Mouse (Mus musculus): Measurements from ENCODE around the gene Olfr924. TPM values are rescaled to one million over a fixed set of nuclear protein-coding genes. Genes with fewer than 3 reads are reported as not detected.

The Olfr924 gene
- polyA plus RNA-seq (2014; fragmentation: Illumina TruSeq; extraction: RNeasy Lipid Tissue Mini Kit (QIAGEN cat#74804); ENCODE audit: low read depth, low replicate concordance) = not detected

DNA sequence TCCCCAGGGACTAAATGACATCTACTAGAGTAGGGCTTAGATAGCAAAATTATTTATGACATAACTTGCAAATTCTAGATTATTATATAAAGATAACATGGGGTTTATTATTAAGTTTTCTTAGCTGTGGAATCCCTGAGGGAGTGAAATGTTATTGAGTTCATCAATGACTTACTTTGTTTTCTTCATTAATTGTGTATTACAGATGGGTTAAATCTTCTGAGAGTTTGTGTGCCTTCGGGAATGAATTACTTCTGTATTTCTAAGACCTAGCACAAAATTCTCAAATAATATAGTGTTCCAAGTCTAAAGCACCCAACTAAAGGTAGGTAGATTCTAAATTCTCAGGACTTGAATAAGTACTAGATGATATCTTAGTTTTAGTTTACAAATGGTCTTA is at the start of gene Olfr924:
TSS of gene Olfr924 (plus strand) at position 301 of the 400 bp plus-strand sequence.

DNA sequence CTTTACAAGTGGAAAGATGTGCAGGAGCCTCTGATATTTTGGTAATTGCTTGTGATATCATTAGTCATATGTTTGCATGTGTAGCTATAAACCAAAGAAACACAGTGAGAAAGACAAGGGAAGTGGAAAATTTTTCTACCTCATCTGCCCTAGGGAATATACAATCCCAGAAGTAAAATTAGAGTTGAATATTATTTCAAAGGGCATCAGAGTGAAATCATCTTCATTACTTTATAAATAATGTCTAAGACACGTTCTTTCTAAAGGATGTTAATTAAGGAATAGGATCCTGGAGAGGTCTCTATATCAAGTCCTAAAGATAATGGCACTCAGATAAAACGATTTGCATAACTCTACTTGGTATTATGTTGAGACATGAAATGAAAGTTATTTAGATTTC is 29.9 kb upstream of the Olfr924 start, which contains the start of gene Olfr922:
TSS of gene Olfr922 (plus strand) at position 301 of the 400 bp plus-strand sequence.

DNA sequence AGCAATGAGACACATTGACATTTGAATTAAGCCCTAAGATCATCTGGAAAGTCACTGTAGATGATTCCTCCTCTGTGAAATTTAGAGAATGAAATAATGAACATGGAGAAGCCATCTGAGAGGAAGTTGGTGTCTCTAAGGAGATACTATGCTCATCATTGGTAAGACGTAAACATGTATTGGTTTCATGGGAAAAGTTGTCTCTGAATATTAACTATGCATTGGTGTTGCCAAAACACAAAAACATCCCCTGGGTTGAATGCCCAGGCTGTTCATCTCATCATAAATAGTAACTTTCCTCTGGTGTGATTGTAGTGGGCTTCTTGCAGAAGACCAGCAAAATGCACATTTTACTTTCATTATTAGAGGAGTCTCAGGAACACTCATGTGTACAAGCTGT is 18.0 kb upstream of the Olfr924 start, which contains the start of gene Olfr923:
TSS of gene Olfr923 (plus strand) at position 301 of the 400 bp plus-strand sequence.

DNA sequence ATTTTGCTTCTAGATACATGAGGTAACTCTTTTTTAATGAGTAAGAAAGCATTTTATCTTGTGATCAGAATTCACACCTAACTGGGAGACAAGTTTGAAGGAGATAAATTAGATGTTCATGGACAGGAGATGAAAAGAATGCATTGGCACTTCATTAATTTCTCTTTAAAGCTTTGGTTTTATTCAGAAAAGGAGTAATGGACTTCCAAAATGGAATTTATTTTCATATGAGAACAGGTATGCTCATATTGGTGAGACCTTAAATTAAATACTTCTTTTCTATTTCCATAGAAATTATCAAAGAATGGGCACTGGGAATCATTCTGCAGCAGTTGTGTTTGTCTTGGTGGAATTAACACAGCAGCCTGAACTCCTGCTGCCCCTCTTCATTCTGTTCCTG is 10.5 kb downstream of the Olfr924 start, which contains the start of gene Olfr26:
TSS of gene Olfr26 (plus strand) at position 301 of the 400 bp plus-strand sequence.

DNA sequence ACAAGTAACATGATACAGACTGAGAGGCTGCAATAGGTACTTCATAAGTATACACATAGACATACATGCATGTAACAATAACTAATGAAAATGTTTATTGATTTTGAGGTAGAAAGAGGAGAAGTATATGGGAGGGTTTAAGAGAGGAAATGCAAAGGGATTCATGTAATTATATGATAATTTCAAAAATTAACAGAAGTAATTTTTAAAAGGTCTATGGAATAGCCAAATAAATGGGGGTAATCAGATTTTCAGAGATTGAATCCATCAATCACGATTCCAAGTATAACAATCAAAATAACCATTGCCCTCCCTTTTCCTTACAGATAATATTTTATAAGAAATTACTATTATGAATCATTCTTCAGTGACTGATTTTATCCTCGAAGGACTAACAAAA is 32.6 kb downstream of the Olfr924 start, which contains the start of gene Olfr926:
TSS of gene Olfr926 (plus strand) at position 301 of the 400 bp plus-strand sequence.

Other genes with a start within 250 kb of the Olfr924 start
- not detected for gene Olfr914, start 239.3 kb upstream of the Olfr924 start, polyA plus RNA-seq (2014; fragmentation: Illumina TruSeq; extraction: RNeasy Lipid Tissue Mini Kit (QIAGEN cat#74804); ENCODE audit: low read depth, low replicate concordance)
- not detected for gene Olfr916, start 184.6 kb upstream of the Olfr924 start, polyA plus RNA-seq (2014; fragmentation: Illumina TruSeq; extraction: RNeasy Lipid Tissue Mini Kit (QIAGEN cat#74804); ENCODE audit: low read depth, low replicate concordance)
- gene Olfr917, start 178.6 kb upstream of the Olfr924 start, polyA plus RNA-seq (2014; fragmentation: Illumina TruSeq; extraction: RNeasy Lipid Tissue Mini Kit (QIAGEN cat#74804); ENCODE audit: low read depth, low replicate concordance) = not detected
- gene Olfr918, start 169.8 kb upstream of the Olfr924 start, polyA plus RNA-seq (2014; fragmentation: Illumina TruSeq; extraction: RNeasy Lipid Tissue Mini Kit (QIAGEN cat#74804); ENCODE audit: low read depth, low replicate concordance) = not detected
- gene Olfr919, start 140.8 kb upstream of the Olfr924 start, polyA plus RNA-seq (2014; fragmentation: Illumina TruSeq; extraction: RNeasy Lipid Tissue Mini Kit (QIAGEN cat#74804); ENCODE audit: low read depth, low replicate concordance) = not detected
- 120 TPM for gene Vwa5a, start 126.2 kb upstream of the Olfr924 start, polyA plus RNA-seq (2014; fragmentation: Illumina TruSeq; extraction: RNeasy Lipid Tissue Mini Kit (QIAGEN cat#74804); ENCODE audit: low read depth, low replicate concordance)
- gene Olfr920, start 92.2 kb upstream of the Olfr924 start, polyA plus RNA-seq (2014; fragmentation: Illumina TruSeq; extraction: RNeasy Lipid Tissue Mini Kit (QIAGEN cat#74804); ENCODE audit: low read depth, low replicate concordance) = 2.5 TPM
- not detected for gene Olfr921, start 71.4 kb upstream of the Olfr924 start, polyA plus RNA-seq (2014; fragmentation: Illumina TruSeq; extraction: RNeasy Lipid Tissue Mini Kit (QIAGEN cat#74804); ENCODE audit: low read depth, low replicate concordance)
- gene Olfr922, start 29.8 kb upstream of the Olfr924 start, polyA plus RNA-seq (2014; fragmentation: Illumina TruSeq; extraction: RNeasy Lipid Tissue Mini Kit (QIAGEN cat#74804); ENCODE audit: low read depth, low replicate concordance) = not detected
- not detected for gene Olfr923, start 17.9 kb upstream of the Olfr924 start, polyA plus RNA-seq (2014; fragmentation: Illumina TruSeq; extraction: RNeasy Lipid Tissue Mini Kit (QIAGEN cat#74804); ENCODE audit: low read depth, low replicate concordance)
- not detected for gene Olfr26, start 10.6 kb downstream of the Olfr924 start, polyA plus RNA-seq (2014; fragmentation: Illumina TruSeq; extraction: RNeasy Lipid Tissue Mini Kit (QIAGEN cat#74804); ENCODE audit: low read depth, low replicate concordance)
- gene Olfr926, start 32.7 kb downstream of the Olfr924 start, polyA plus RNA-seq (2014; fragmentation: Illumina TruSeq; extraction: RNeasy Lipid Tissue Mini Kit (QIAGEN cat#74804); ENCODE audit: low read depth, low replicate concordance) = not detected
- gene Olfr930, start 85.4 kb downstream of the Olfr924 start, polyA plus RNA-seq (2014; fragmentation: Illumina TruSeq; extraction: RNeasy Lipid Tissue Mini Kit (QIAGEN cat#74804); ENCODE audit: low read depth, low replicate concordance) = not detected
- not detected for gene Olfr933, start 127.9 kb downstream of the Olfr924 start, polyA plus RNA-seq (2014; fragmentation: Illumina TruSeq; extraction: RNeasy Lipid Tissue Mini Kit (QIAGEN cat#74804); ENCODE audit: low read depth, low replicate concordance)
- not detected for gene Olfr934, start 143.9 kb downstream of the Olfr924 start, polyA plus RNA-seq (2014; fragmentation: Illumina TruSeq; extraction: RNeasy Lipid Tissue Mini Kit (QIAGEN cat#74804); ENCODE audit: low read depth, low replicate concordance)
- gene Olfr935, start 155.2 kb downstream of the Olfr924 start, polyA plus RNA-seq (2014; fragmentation: Illumina TruSeq; extraction: RNeasy Lipid Tissue Mini Kit (QIAGEN cat#74804); ENCODE audit: low read depth, low replicate concordance) = not detected
- gene Olfr146, start 178.9 kb downstream of the Olfr924 start, polyA plus RNA-seq (2014; fragmentation: Illumina TruSeq; extraction: RNeasy Lipid Tissue Mini Kit (QIAGEN cat#74804); ENCODE audit: low read depth, low replicate concordance) = not detected
- not detected for gene Olfr937, start 220.5 kb downstream of the Olfr924 start, polyA plus RNA-seq (2014; fragmentation: Illumina TruSeq; extraction: RNeasy Lipid Tissue Mini Kit (QIAGEN cat#74804); ENCODE audit: low read depth, low replicate concordance)
- gene Olfr938, start 234.4 kb downstream of the Olfr924 start, polyA plus RNA-seq (2014; fragmentation: Illumina TruSeq; extraction: RNeasy Lipid Tissue Mini Kit (QIAGEN cat#74804); ENCODE audit: low read depth, low replicate concordance) = not detected